In genomic region chr1:88623541-88624115, GRCm38 (mm10) we compare ENCODE assay signal across 17 mouse cellular contexts.
A peak's percentile ranks its signal among the peaks of the same experiment; 100 is the strongest.
DNase-seq lines count a peak whose midpoint lies in the region; ATAC-seq and TF ChIP-seq lines count a peak whose summit lies in the region.
"Had no signal": no experiment of that assay in that cellular context is flagged by ENCODE, and none has a peak within 500 bp of the region (broad histone marks: within the 10 kb centered on the region; RNA-seq: fewer than 3 reads in every experiment).

No protein-coding gene starts in this region.

- intact Hi-C loops in left cerebral cortex, postnatal 4 days (cut with DNase I): no loop called here
- intact Hi-C loops in left cerebral cortex, postnatal 36 days (cut with DNase I): no loop called here

- no peak overlapping the region for H3K4me2 ChIP-seq in forebrain, embryonic 11.5 days (ENCODE audit: low read depth, low read length, severe bottlenecking)
- no peak overlapping the region for H3K4me2 ChIP-seq in forebrain, embryonic 16.5 days (ENCODE audit: low read length)
- no peak overlapping the region for H3K4me2 ChIP-seq in midbrain, postnatal 0 days (ENCODE audit: low read depth, low read length, poor library complexity, severe bottlenecking)
- H3K4me2 ChIP-seq: liver, embryonic 15.5 days had no signal

- peaks cover 10% of the 10 kb centered on the region; the same call in 1 of the 2 replicates for H3K27me3 ChIP-seq in forebrain, embryonic 10.5 days (ENCODE audit: poor library complexity, severe bottlenecking)
- no peaks in the 10 kb centered on the region for H3K27me3 ChIP-seq in forebrain, embryonic 11.5 days (ENCODE audit: control insufficient read depth, insufficient read depth, low read length)
- H3K27me3 ChIP-seq in forebrain, embryonic 16.5 days (replicated peaks; ENCODE audit: control insufficient read depth, insufficient read depth, low read length): no peaks in the 10 kb centered on the region
- no peaks in the 10 kb centered on the region for H3K27me3 ChIP-seq in midbrain, postnatal 0 days (ENCODE audit: insufficient read depth, low read length)
- H3K27me3 ChIP-seq: liver, embryonic 15.5 days had no signal

- no peak for DNase-seq in forebrain, embryonic 10.5 days (ENCODE audit: extremely low spot score, low spot score)
- no peak for DNase-seq in forebrain, embryonic 11.5 days (ENCODE audit: low spot score)
- peak; percentile 31 for DNase-seq in left cerebral cortex, postnatal 4 days
- DNase-seq in left cerebral cortex, postnatal 36 days (ENCODE audit: low spot score in 2 of 2): no peak
- DNase-seq in midbrain, postnatal 0 days (ENCODE audit: low spot score): peak; percentile 66
- no peak for DNase-seq in urinary bladder, adult 2 months (ENCODE audit: low spot score)
- DNase-seq: adrenal gland, postnatal 10 days; cerebellum, postnatal 36 days; gastrocnemius, adult 2 months; heart, postnatal 36 days; kidney, adult 9 months; lung, postnatal 4 days; thymus, adult 18-20 months had no signal

- peaks cover 19% of the 10 kb centered on the region for H3K4me1 ChIP-seq in forebrain, embryonic 10.5 days
- peaks cover 4% of the 10 kb centered on the region; the same call in 1 of the 2 replicates for H3K4me1 ChIP-seq in forebrain, embryonic 11.5 days (replicated peaks; ENCODE audit: control insufficient read depth, insufficient read depth, low read length)
- H3K4me1 ChIP-seq in forebrain, embryonic 16.5 days (replicated peaks; ENCODE audit: control insufficient read depth, insufficient read depth, low read length): peaks cover 16% of the 10 kb centered on the region
- peaks cover 6% of the 10 kb centered on the region; the same call in 1 of the 2 replicates for H3K4me1 ChIP-seq in midbrain, postnatal 0 days (ENCODE audit: insufficient read depth, low read length)
- H3K4me1 ChIP-seq: liver, embryonic 15.5 days had no signal

- H3K4me3 ChIP-seq in forebrain, embryonic 10.5 days: no peak overlapping the region
- H3K4me3 ChIP-seq in forebrain, embryonic 11.5 days (ENCODE audit: low read depth, low read length): no peak overlapping the region
- no peak overlapping the region for H3K4me3 ChIP-seq in forebrain, embryonic 16.5 days (replicated peaks; ENCODE audit: low read length)
- H3K4me3 ChIP-seq in midbrain, postnatal 0 days (ENCODE audit: low read depth, low read length): no peak overlapping the region
- H3K4me3 ChIP-seq: gastrocnemius, adult 2 months; limb, embryonic 10.5 days; liver, embryonic 15.5 days had no signal

- TF ChIP-seq CTCF in midbrain, postnatal 0 days (IDR thresholded peaks at IDR 0.05): peak; percentile 42

- H3K36me3 ChIP-seq in forebrain, embryonic 10.5 days (replicated peaks): no peaks in the 10 kb centered on the region
- no peaks in the 10 kb centered on the region for H3K36me3 ChIP-seq in forebrain, embryonic 11.5 days (ENCODE audit: control insufficient read depth, insufficient read depth, low read length)
- no peaks in the 10 kb centered on the region for H3K36me3 ChIP-seq in forebrain, embryonic 16.5 days (ENCODE audit: control insufficient read depth, insufficient read depth)
- no peaks in the 10 kb centered on the region for H3K36me3 ChIP-seq in midbrain, postnatal 0 days (ENCODE audit: insufficient read depth, low read length)
- H3K36me3 ChIP-seq: limb, embryonic 10.5 days; liver, embryonic 15.5 days had no signal

- ATAC-seq in forebrain, embryonic 11.5 days (replicated peaks; ENCODE audit: low FRiP score): no peak
- ATAC-seq in forebrain, embryonic 16.5 days: peak; percentile 87
- no peak for ATAC-seq in midbrain, postnatal 0 days (ENCODE audit: low FRiP score)
- ATAC-seq in inflammation-experienced regulatory T-cells, adult 6 months: no peak

- H3K9me3 ChIP-seq in forebrain, embryonic 10.5 days: no peaks in the 10 kb centered on the region
- no peaks in the 10 kb centered on the region for H3K9me3 ChIP-seq in forebrain, embryonic 11.5 days (ENCODE audit: control insufficient read depth, low read length)
- no peaks in the 10 kb centered on the region for H3K9me3 ChIP-seq in forebrain, embryonic 16.5 days (ENCODE audit: control insufficient read depth, low read length)
- no peaks in the 10 kb centered on the region for H3K9me3 ChIP-seq in midbrain, postnatal 0 days (ENCODE audit: low read length)
- H3K9me3 ChIP-seq: limb, embryonic 10.5 days; liver, embryonic 15.5 days had no signal

- 65% methylated on average over 8 of the region's 8 CpGs for WGBS in forebrain, embryonic 10.5 days
- 57% methylated on average over 8 of the region's 8 CpGs for WGBS in forebrain, embryonic 11.5 days
- 14% methylated on average over 8 of the region's 8 CpGs for WGBS in forebrain, embryonic 16.5 days
- WGBS in midbrain, postnatal 0 days: 58% methylated on average over 8 of the region's 8 CpGs

- H3K27ac ChIP-seq in forebrain, embryonic 10.5 days: peak overlapping the region; percentile 40; the same call in 1 of the 2 replicates
- no peak overlapping the region for H3K27ac ChIP-seq in forebrain, embryonic 11.5 days (ENCODE audit: low read depth, low read length)
- H3K27ac ChIP-seq in forebrain, embryonic 16.5 days (ENCODE audit: low read length): peak overlapping the region; percentile 79
- 0 out of 2 replicates have a peak overlapping the region, but pooled peaks have one; percentile 14 for H3K27ac ChIP-seq in midbrain, postnatal 0 days (ENCODE audit: low read depth, low read length)
- H3K27ac ChIP-seq: gastrocnemius, adult 2 months; limb, embryonic 10.5 days; liver, embryonic 15.5 days had no signal

- no peak overlapping the region for H3K9ac ChIP-seq in forebrain, embryonic 11.5 days (ENCODE audit: low read length)
- no peak overlapping the region for H3K9ac ChIP-seq in forebrain, embryonic 16.5 days (replicated peaks; ENCODE audit: low read depth, low read length)
- no peak overlapping the region for H3K9ac ChIP-seq in midbrain, postnatal 0 days (replicated peaks; ENCODE audit: low read length, poor library complexity, severe bottlenecking)
- H3K9ac ChIP-seq: liver, embryonic 15.5 days had no signal

Comparison
In these comparisons a context has a peak if more than half of its experiments do, and no peak if none do; other contexts are left out.
1. DNase-seq: peak in left cerebral cortex, postnatal 4 days (single experiment) and midbrain, postnatal 0 days (single experiment); none in forebrain, embryonic 10.5 days (single experiment), forebrain, embryonic 11.5 days (single experiment), left cerebral cortex, postnatal 36 days (0 of 2) and urinary bladder, adult 2 months (single experiment).